Comparison of ENCODE assay signal across 17 mouse cellular contexts in genomic region chr14:117008781-117009180, GRCm38 (mm10).
"Had no signal": no experiment of that assay in that cellular context is flagged by ENCODE, and none has a peak within 500 bp of the region (broad histone marks: within the 10 kb centered on the region; RNA-seq: fewer than 3 reads in every experiment).

No protein-coding gene starts in this region.

- H3K36me3 ChIP-seq: midbrain, embryonic 13.5 days; midbrain, embryonic 15.5 days; neural tube, embryonic 12.5 days had no signal

- H3K27ac ChIP-seq: midbrain, embryonic 13.5 days; midbrain, embryonic 15.5 days; neural tube, embryonic 12.5 days had no signal

- H3K4me1 ChIP-seq: megakaryocyte, embryonic 14.5 days; midbrain, embryonic 15.5 days; neural tube, embryonic 12.5 days had no signal

- H3K9me3 ChIP-seq: midbrain, embryonic 13.5 days; midbrain, embryonic 15.5 days; neural tube, embryonic 12.5 days had no signal

- H3K4me3 ChIP-seq: megakaryocyte, embryonic 14.5 days; midbrain, embryonic 13.5 days; midbrain, embryonic 15.5 days; neural tube, embryonic 12.5 days had no signal

- DNase-seq: lung, adult 18-20 months; lung, embryonic 14.5 days; lung, postnatal 10 days; lung, postnatal 4 days; retina, postnatal 1 day; right cerebral cortex, adult 18-20 months; right cerebral cortex, postnatal 25 days; right cerebral cortex, postnatal 4 days; spleen, adult 18-20 months; thymus, adult 18-20 months; thymus, postnatal 14 days; thymus, postnatal 36 days had no signal

- H3K27me3 ChIP-seq: megakaryocyte, embryonic 14.5 days; midbrain, embryonic 13.5 days; midbrain, embryonic 15.5 days; neural tube, embryonic 12.5 days had no signal

- H3K4me2 ChIP-seq: lung, embryonic 14.5 days; midbrain, embryonic 11.5 days; midbrain, embryonic 13.5 days; midbrain, embryonic 15.5 days; neural tube, embryonic 12.5 days had no signal

- ATAC-seq: midbrain, embryonic 13.5 days; midbrain, embryonic 15.5 days had no signal

- H3K9ac ChIP-seq: lung, embryonic 14.5 days; midbrain, embryonic 13.5 days; midbrain, embryonic 15.5 days; neural tube, embryonic 12.5 days had no signal
